Mouse (Mus musculus): ENCODE data around the gene Rdh11. TPM values are rescaled to one million over a fixed set of nuclear protein-coding genes. Genes with fewer than 3 reads are reported as not detected.
A peak's percentile ranks its signal among the peaks of the same experiment; 100 is the strongest.

The Rdh11 gene
- polyA plus RNA-seq, 1 experiment, result 24.3 TPM

GRCm38 (mm10) chr12:79138999-79139398 is 53.1 kb downstream of the Rdh11 start:
- DNase-seq (ENCODE audit: low read depth), result no peak
- TF ChIP-seq CTCF (IDR thresholded peaks at IDR 0.05; ENCODE audit: borderline replicate concordance, extremely low read depth, insufficient read depth, insufficient read length) (no peak), POLR2A (IDR thresholded peaks at IDR 0.05; ENCODE audit: borderline replicate concordance, extremely low read depth, insufficient read depth, insufficient read length, poor library complexity, severe bottlenecking) (no peak)

GRCm38 (mm10) chr12:79136949-79137348 is 55.1 kb downstream of the Rdh11 start:
- DNase-seq (ENCODE audit: low read depth), result no peak
- no peak for TF ChIP-seq CTCF (IDR thresholded peaks at IDR 0.05; ENCODE audit: borderline replicate concordance, extremely low read depth, insufficient read depth, insufficient read length)
- TF ChIP-seq POLR2A (IDR thresholded peaks at IDR 0.05; ENCODE audit: borderline replicate concordance, extremely low read depth, insufficient read depth, insufficient read length, poor library complexity, severe bottlenecking), result no peak

DNA sequence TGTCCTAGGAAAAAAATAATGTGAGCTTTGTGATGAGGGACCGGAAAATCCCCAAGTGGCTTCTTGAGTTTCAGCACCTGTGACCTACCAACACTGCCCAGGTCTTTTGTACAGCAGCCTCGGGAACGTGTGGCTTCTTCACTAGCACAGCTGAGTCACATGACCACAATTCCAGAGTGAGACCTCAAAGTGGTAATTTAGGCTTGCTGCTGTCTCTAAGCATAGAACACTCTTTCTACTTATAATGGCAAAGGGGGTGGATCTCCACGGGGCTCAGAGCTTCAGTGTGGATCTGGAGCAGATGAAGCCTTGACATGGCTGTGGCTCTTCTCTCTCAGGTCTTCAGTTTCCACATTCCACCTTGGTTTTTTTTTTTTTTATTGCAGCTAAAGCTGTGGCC is 57.0 kb downstream of the Rdh11 start:
- TF ChIP-seq CTCF (IDR thresholded peaks at IDR 0.05; ENCODE audit: borderline replicate concordance, extremely low read depth, insufficient read depth, insufficient read length), result no peak
- TF ChIP-seq POLR2A (IDR thresholded peaks at IDR 0.05; ENCODE audit: borderline replicate concordance, extremely low read depth, insufficient read depth, insufficient read length, poor library complexity, severe bottlenecking), result no peak
- no peak for DNase-seq (ENCODE audit: low read depth)

- no peak for DNase-seq (ENCODE audit: low read depth)
- no peak for TF ChIP-seq POLR2A (IDR thresholded peaks at IDR 0.05; ENCODE audit: borderline replicate concordance, extremely low read depth, insufficient read depth, insufficient read length, poor library complexity, severe bottlenecking)
- no peak for TF ChIP-seq CTCF (IDR thresholded peaks at IDR 0.05; ENCODE audit: borderline replicate concordance, extremely low read depth, insufficient read depth, insufficient read length)
Measured at GRCm38 (mm10) chr12:79134676-79135075, 57.4 kb downstream of the Rdh11 start.

- TF ChIP-seq POLR2A (IDR thresholded peaks at IDR 0.05; ENCODE audit: borderline replicate concordance, extremely low read depth, insufficient read depth, insufficient read length, poor library complexity, severe bottlenecking) (no peak), CTCF (IDR thresholded peaks at IDR 0.05; ENCODE audit: borderline replicate concordance, extremely low read depth, insufficient read depth, insufficient read length) (no peak)
- DNase-seq (ENCODE audit: low read depth), result no peak
Measured at GRCm38 (mm10) chr12:79131706-79132460, 60.2 kb downstream of the Rdh11 start.

- no peak for TF ChIP-seq POLR2A (IDR thresholded peaks at IDR 0.05; ENCODE audit: borderline replicate concordance, extremely low read depth, insufficient read depth, insufficient read length, poor library complexity, severe bottlenecking)
- TF ChIP-seq CTCF (IDR thresholded peaks at IDR 0.05; ENCODE audit: borderline replicate concordance, extremely low read depth, insufficient read depth, insufficient read length), result no peak
- peak; percentile 54 for DNase-seq (ENCODE audit: low read depth)
Measured at GRCm38 (mm10) chr12:79131178-79131675, 60.9 kb downstream of the Rdh11 start.

DNA sequence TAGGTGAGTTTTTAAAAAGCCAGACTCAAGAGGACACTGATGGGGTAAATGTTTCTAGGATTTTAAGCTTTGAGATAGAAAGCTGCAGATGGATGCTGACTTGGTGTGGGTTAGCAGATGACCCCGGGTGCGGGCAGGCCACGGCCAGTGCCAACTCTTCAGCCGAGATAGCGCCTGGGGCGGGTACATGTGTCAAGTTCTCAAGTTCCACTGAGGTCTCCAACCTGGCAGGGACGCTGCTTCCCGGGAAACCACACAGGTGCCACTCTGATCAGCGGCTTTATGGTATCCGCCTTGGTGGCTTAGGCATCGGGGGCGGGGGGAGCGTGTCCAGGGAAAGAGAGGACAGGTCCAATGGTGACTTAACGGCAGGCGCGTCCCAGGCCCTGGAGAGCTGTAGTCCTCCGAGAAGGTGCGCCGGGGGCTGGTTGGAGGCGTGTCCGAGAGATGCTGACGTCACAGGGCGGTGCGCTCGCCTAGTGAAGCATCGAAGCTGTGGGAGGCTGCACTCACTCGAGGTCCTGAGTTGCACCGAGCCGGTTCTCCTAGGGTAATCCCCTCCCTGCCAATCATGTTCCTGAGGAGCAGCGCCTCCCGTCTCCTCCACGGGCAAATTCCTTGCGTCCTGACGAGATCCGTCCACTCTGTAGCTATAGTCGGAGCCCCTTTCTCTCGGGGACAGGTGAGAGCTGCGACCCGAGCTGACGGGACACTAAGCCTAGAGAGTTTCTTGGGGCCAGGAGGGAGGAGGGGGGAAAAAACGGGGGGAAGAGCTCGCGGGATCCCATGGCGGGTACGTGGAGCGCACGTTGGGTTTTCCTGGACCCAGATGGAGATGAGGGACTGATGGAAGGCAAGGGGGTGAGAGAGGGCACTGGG is 61.6 kb downstream of the Rdh11 start, which contains the start of gene Arg2:
Gene Arg2 (plus strand): TSS at position 479 of the 879 bp plus-strand sequence.
- TF ChIP-seq POLR2A (IDR thresholded peaks at IDR 0.05; ENCODE audit: borderline replicate concordance, extremely low read depth, insufficient read depth, insufficient read length, poor library complexity, severe bottlenecking) (no peak; the same call in 1 of the 2 replicates), CTCF (IDR thresholded peaks at IDR 0.05; ENCODE audit: borderline replicate concordance, extremely low read depth, insufficient read depth, insufficient read length) (no peak)
- DNase-seq (ENCODE audit: low read depth), result peak; percentile 90

Other genes starting within 250 kb of the Rdh11 start
- 72.6 and 93.2 TPM in 2 replicates for gene Tmem229b, start 184.7 kb downstream of the Rdh11 start, polyA plus RNA-seq (2012; rRNA removed)
- gene Plekhh1, start 163.1 kb downstream of the Rdh11 start, polyA plus RNA-seq (2012; rRNA removed), result 6.1 and 6.8 TPM in 2 replicates
- 12.8 and 15.7 TPM in 2 replicates for gene Pigh, start 102.6 kb downstream of the Rdh11 start, polyA plus RNA-seq (2012; rRNA removed)
- gene Arg2, start 61.5 kb downstream of the Rdh11 start, polyA plus RNA-seq (2012; rRNA removed), result 16.2 and 18.0 TPM in 2 replicates
- gene Vti1b, start 19.6 kb downstream of the Rdh11 start, polyA plus RNA-seq (2012; rRNA removed), result 68.0 and 77.7 TPM in 2 replicates
- 1.1 and 1.8 TPM in 2 replicates for gene Rdh12, start 16.6 kb upstream of the Rdh11 start, polyA plus RNA-seq (2012; rRNA removed)
- 25.0 and 26.0 TPM in 2 replicates for gene Zfyve26, start 104.0 kb upstream of the Rdh11 start, polyA plus RNA-seq (2012; rRNA removed)
- gene Rad51b, start 105.0 kb upstream of the Rdh11 start, polyA plus RNA-seq (2012; rRNA removed), result 0.67 and 1.1 TPM in 2 replicates

Measured in brain, embryonic 14.5 days (tissue).